Mouse (Mus musculus) liver, embryonic 14.5 days (tissue): ENCODE data around the gene Chd9.

Experiments
- CTCF ChIP-seq: IDR thresholded peaks from 2 replicates; pipeline ENCODE4 v1.5.1; 2016; ENCODE audit warnings: antibody characterized with exemption, low read depth, control low read depth
- EP300 ChIP-seq: IDR thresholded peaks from 2 replicates; pipeline ENCODE4 v1.6.1; 2016; ENCODE audit warnings: antibody characterized with exemption, low read depth

- TF ChIP-seq CTCF (no peak), EP300 (no peak)
Measured at GRCm38 (mm10) chr8:90843127-90843526, 15.0 kb downstream of the Chd9 start.
